Mouse (Mus musculus): ENCODE results near the gene Acox3.

DNA sequence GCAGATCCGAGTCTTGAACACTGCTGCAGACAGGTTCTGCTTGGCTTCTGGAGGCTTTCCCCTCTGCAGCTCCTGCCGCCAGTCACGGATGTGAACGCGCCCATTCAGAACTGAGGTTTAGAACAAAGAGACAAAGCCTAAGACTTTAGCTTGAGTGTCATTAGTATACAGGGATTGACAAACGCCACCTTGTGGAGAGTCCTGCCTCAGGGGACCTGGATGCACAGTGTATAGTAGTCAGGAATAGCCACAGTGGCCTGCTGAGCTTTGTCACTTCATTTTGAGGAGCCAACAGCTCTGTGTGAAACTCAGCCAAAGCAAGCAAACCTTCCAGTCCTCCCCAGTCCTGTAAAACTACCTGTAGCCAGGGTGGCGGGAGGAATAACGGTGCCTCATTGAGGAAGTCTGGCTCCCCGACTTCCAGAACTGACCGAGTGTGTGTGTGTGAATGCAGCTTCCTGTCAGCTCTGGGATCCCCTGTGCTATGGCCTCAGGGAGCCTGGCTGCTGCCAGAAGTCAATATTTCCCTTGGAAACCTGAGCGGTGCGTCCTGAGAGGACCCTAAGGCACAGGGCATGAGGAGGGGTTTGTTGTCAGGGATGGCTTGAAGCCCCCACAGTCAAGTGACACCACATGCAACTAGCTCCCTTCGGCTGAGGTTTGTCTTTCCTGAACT, 24.8 kb upstream of the Acox3 start:
- TF ChIP-seq CTCF (IDR thresholded peaks at IDR 0.05; ENCODE audit: low read depth, low read length) (peak; percentile 36), EP300 (IDR thresholded peaks at IDR 0.05; ENCODE audit: insufficient read depth, low read depth, low read length) (no peak)

All from ES-Bruce4 (cell line).